Mouse (Mus musculus): ENCODE results near the gene Lmf1.

Lmf1 gene

DNA sequence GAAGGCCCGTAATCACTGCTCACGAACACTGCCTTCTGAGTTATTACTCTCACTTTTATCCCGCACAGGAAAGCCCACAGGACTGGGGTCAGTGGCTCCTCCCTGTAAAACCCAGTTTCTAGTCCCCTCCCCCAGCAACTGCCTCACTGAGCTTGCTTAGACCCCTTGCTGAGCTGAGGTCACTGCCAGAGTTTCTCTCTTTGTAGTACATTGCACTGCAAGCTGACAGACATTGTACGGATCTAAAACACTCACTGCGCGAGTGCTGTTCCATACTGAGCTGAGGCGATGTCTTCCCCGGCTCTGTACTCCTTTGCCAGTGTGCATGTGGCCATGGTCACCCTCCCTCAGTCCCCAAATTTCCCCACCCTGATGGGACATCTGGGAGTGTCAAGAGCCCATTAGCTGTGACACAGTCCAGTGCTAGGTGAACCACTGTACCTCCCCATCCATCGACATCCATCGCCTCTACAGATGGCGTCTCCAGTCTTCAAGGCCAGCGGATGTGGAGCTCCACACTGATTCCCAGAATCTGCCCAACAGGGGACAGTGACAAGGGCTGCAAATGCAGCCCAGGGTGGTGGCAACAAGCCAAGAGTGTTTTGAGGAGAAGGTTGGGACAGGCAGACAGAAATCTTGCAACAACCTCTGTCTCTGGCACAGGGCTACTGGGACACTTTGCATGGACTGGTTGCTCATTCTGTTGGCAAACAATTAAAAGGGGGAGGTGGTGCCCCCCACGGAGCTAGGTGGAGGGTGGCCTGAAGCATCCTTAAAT, 64.8 kb downstream of the Lmf1 start:
- peak; percentile 50 to 57 for DNase-seq

DNA sequence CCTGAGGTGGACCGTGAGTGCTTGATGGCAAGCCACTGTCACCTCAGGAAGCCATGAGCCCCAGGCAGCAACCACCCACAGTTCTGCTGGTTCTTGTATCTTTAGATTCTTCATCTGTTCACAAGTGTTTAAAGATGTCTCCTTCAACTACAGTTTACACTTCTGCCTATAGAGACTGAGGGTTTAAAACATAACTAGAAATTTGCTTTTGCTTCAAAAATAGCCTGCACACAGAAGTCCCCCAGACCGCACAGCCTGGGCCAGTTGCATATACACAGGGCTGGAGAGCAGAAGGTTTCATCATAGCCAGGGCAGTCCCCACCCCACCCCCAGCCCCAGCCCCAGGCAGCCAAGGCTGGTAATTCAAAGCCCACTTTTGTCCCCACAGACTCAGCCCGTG, 65.9 kb downstream of the Lmf1 start:
- no peak for DNase-seq

DNA sequence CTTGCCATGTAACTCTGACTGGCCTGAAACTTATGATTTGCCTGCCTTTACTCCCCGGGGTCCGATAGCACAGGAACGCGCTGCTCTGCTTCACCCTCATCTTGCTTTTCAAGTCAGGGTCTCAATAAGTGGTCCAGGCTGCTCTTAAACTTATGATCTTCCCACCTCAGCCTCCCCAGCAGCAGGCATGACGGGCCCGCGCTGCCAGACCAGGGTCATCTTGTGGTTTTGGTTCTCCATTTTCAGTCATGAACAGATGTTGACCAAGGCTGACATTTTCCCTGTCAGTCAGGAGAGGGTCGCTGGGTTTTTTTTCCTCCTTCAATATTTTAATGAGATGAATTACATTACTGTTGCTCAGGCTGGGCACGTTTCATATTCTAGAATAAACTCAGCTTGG, 66.8 kb downstream of the Lmf1 start:
- no peak for DNase-seq

DNA sequence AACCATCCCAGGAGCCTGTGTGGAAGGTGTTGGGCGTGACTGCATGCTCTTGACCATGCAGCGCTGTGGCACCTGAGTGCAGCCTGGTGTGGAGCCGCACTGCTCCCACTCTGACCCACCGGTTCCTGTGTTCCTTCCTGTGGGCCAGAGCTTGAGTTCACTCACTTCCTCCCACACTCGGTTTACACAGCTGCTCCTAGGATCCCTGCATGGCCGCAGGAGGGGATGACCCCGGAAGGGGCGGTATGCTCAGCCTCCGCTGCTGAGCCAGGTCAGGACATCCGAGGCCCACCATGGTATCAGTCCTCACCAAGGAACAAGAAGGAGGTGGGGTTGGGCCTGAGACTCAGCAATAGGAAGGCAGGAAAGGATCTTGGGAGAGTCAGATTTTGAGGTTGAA, 69.0 kb downstream of the Lmf1 start:
- no peak for DNase-seq

DNA sequence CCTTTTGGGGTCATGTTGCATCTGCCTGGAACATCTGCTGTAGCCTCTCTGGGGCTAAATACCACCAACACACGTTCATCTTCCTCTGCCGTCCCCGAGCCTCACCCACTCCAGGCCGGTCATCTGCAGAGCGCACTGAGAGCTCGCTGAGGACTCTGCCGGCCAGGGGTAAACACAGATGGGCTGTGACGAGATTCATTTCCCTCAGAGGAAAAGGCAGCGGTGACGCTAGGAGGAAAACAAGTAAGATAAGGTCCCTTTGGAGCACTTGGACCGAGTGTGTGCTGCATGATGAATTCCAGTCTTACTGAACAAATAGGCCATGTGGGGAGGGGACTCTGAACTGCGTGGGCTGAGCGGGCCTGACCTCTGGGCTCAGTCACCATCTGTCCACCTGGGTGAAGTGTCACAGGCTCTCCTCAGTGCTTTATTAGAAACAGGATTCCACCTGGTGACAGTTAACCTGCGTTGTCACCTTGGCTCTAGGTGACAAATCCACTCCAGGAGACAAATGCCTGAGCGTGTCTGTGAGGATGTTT, 69.9 kb downstream of the Lmf1 start:
- no peak for DNase-seq

DNA sequence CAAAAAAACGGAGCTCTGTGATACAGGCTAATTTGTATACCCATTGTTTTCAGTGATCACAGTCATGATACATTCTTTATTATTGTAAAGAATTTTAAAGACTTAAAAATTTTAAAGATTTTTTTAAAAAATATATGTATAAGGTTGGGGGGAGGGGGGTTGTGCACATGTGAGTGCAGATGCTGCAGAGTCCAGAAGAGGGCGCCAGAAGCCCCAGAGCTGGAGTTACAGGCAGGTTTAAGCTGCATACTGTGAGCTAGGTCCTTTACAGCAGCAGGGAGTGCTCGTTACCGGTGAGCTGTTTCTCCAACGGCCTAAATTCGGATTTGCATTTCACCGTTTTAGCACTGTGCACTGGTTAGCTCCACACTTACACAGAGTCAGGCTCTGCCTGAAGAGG, 71.8 kb downstream of the Lmf1 start:
- DNase-seq = no peak

DNA sequence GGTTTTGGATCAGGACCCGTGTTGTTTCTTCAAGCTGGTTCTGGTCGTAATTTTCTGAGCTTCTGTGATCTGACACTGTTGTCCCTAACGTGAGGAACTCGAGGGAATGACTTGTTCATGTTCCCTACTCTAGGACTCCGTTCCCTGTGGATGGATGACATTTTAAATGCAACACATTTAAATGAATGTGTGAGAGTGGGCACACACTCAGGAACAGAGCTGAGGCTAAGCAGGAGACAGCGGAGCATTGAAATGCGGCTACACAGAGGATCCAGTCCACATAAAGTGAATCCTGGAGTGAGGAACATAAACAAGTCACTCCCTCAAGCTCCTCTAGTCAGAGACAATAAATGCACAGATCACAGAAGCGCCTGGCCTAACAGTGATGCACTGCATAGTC, 73.4 kb downstream of the Lmf1 start:
- no peak for DNase-seq

DNA sequence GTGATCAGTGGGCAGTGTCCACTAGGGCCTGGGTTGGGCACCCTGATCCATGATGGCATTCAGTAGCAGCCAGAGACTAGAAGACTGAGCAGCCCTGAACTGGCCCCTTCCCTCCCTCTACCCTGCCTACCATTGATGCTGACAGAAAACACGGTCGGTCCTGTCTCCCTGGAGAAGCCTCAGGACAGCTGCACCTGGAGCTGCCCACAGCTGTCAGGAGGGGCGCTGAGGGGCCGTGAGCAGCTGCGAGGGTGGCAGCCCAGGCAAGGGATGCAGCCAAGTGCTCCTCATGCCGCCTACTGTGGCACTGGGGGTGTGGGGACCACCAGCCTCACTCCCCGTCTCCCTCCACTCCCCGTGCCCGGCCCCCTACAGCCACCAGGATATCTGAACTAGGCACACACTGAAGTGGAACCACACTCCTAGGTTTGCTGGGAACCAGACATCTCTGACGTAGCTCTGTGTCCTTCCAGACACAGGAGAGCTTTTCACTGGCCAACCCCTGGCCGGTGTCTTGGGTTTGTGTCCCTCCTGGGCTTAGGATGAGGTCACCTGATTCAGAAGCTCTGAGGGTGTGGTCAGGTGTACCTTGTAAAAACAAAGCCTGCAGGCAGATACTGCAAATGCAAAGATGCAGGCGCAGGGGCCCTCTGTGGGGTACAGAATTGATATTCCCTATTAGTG, 77.4 kb downstream of the Lmf1 start:
- no peak for DNase-seq

DNA sequence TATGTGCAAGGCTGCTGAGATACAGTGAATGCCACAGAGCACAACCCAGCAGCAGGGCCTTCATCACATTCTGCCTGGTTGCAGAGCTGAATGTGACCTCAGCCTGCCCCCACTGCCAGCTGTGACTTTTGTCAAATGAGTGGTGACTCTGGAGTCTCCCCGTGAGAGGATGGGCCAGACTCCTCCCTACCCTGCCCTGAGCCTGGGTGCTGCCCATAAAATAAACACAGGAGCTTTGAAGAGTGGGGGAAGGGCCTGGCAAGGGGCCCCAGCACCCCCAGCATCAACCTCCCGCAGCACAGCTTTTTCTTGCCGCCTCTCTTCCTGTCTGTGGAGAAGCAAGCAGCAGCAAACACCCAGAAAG, 77.9 kb downstream of the Lmf1 start:
- DNase-seq = no peak

DNA sequence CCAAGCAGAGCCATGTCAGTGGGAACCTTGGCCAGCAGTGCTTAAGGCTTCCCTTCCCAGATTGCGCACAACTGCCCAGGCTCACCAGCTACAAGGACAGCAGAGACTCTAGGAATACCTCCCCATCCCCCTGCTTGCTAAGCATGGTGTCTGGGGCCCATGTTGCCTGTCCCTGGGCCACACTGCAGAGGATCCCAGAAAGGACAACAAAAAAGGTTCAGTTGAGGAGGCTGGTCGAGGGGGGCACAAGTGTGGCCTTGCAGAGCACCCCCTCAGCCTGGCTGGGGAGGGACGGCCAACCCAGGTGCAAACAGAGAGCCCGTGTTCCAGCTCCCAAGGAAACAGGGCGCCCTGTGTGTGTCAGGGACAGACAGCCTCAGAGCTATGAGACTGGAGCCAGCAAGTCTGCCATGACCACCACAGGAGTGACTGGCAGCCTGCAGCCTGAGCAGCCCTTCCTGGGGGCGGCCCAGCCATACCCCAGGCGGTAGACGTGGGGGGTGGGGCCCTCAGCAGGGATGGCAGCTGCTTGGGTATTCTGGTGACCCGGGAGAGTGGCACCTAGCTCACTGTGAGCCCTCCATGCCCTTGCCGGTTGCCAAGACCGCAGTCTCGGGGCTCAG, 84.4 kb downstream of the Lmf1 start:
- DNase-seq = peak in 1 of 2 experiments; percentile 66

DNA sequence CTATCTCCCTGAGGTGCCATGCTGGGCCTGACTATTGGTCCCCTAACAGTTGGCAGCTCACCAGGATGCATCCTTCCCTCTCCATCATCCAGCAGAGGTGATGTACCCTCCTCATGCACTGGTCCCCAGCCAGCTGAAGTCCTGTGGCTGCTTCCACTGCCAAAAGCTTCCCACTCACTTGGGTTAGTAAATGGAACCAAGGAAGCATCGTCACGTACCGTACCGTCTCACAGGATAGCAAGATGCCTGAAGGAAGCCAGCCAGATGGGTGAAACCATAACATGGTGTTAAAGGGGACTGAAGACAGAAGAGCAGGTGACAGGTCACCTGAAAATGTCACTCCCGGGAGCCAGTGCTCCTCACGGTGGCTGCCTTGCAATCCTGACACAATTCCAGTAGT, 86.6 kb downstream of the Lmf1 start:
- DNase-seq = peak in 1 of 2 experiments; percentile 47

DNA sequence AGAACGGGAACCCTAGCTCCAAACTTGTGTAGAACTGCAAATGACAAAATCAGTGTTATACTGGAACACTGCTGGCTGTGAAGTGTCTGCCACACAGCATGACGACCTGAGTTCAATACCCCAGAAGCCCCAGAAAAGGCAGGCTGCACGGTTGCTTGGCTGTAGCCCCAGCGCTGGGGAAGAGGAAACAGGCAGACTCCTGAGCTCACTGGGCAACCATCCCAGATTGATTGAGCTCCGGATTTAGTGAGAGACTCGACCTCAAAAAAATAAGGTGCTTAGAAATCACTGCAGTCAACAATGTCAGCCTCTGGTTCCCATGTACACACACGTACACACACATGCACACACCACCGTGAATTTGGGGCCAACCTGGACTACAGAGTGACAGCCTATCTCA, 87.0 kb downstream of the Lmf1 start:
- DNase-seq = peak; percentile 59 to 66

DNA sequence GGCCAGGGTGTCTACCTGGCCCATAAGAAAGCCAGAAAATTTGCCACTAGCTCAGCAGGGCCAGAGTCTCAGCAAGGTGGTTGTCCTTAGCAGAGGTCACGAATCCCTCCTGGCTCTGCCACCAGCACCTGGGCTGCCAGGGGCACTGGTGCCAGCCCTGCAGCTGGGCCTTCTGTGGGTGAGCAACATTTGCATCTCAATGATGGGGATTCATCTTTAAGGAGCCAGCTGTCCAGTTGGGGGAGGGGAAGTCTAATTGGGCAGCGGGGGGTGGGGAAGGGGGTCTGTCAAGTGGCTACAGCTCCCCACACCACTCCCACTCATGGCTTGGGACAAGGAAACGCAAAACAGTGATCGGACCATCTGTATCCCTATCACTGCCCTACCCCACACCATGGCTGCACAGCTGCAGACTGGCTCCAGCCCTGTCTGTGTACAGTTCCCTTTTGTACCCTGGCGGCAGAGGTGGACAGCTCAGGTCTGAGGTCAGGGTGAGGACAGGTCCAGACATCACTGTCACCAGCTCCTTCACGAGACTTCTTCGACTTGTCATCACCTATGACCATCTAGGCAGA, 89.7 kb downstream of the Lmf1 start:
- peak; percentile 65 to 71 for DNase-seq

DNA sequence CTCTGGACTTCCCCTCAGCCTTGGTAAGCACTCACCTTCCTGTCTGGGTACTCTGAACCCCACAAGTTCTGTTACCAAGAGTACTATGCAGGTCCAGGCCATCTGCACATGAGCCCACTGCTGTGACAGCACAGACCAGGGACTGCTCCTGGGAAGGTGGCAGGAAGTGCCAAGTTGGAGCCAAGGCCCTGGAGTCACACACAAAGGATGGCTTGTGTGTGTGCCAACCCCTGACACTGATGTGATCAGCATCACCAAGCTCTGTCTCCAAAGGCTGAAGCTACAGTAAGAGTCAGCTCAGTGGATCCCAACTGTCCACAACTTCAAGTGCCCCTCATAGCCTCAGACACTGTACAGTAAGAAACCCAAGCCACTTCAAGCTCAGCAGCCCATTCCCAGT, 94.1 kb downstream of the Lmf1 start:
- peak in 1 of 2 experiments; percentile 48 for DNase-seq

DNA sequence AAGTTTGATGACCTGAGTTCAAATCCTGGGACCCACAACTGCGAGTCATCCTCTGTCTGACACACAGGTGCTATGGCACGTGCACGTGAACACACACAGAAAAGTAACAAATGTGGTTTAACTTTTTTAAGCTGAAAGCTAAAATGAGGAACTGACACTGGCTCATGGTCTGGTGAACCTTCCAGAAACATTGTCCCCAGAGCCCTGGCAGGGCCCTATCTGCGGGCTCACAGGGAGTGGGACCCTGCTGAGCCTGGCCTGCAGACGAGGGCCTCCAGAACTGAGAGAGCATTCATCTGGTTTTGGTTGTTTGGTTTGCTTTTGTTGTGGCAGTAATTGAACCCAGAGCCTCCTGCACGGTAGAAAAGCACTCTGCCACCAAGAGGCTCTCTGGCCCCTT, 99.1 kb downstream of the Lmf1 start:
- no peak for DNase-seq

DNA sequence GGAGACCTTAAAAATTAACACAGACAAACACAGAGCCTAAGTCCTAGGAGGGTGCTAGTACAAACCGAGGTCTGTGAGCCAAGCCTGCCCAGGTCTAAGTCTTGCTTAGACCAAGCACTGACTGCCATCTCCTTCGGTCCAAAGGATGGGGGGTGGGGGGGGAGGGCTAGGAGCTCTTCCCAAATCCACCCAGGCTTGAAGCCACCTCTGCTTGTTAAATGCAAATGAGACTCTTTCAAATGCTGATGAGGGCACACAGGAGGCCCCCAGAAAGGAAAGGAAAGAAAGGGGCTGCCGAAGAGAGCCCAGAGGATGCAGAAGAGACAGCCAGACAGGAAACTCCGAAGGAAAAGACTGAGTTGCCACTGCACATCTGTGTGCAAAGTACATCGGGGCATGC, 100.9 kb downstream of the Lmf1 start:
- no peak for DNase-seq

DNA sequence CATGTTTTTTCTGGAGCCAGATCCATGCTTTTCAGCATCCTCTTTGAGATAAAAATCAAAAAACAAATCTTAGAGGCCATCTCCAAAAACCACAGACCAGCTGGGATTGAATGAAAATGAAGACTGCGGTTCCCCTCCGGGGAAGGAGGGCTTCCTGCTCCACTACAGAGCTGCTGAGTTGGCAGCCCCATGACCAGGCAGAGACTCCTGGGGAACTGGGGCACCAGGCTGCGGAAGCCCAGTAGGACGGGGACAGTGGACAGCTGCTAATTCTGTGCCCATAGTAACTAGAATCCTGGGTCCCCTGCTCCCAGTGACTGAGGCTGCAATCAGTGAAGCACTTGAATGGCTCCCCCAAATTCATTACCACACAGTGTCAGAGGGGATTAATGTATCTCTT, 102.8 kb downstream of the Lmf1 start:
- DNase-seq = no peak

DNA sequence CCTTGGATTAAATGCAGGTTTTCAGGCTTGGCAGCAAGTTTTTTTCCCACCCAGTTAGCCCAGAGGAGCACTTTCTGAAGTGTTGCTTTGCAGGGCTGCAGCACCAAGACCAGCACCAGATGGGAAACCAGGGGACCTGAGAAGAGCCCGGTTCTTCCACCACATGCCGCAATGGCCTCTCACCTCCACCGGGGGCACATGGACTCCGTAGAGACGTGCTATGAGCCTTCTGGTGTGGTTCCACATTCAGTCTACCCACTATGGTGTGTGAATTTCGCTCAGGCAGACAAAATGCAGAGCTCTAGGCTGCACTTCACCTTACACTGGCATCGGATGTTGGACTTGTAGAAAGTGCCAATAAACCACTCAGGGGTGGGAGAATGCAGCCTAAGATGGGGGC, 107.4 kb downstream of the Lmf1 start:
- DNase-seq = peak; percentile 50 to 51

DNA sequence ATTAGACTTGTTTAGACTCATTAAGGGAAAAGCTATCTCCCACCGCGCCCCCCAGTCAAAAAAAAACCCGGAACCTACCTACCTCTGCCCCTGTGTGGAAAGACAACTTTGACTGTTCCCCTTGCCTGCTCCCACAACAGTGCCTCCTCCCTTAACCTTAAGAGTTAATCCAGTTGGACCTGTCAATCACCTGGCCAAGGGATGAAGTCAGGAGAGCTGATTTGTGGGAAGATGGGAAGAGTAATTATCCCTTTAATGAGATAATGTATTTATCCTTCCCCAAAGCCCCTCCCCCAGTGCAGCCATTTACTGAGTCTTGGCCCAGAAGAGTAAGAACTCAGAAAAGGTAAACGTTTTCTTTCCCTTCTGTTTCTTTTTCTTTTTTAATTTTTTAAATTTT, 110.0 kb downstream of the Lmf1 start:
- no peak for DNase-seq

DNA sequence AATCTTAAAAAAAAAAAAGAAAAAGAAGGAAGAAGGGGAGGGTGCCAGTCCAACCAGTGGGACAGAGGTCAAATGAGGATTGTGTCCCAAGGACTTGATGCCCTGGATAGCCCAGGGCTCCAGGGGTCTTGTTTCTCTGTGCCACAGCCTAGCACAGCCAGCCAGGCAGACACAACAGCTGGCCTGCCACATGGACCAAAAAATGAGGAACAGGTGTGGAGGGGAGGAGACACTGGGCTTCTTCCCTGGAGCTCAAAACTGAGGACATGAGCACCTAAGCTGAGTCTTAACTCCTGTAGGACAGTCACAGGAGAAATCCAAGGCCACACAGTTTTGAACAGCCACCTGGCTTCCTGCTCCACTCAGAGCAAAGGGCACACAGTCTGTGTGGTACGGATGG, 117.4 kb downstream of the Lmf1 start:
- DNase-seq = no peak

DNA sequence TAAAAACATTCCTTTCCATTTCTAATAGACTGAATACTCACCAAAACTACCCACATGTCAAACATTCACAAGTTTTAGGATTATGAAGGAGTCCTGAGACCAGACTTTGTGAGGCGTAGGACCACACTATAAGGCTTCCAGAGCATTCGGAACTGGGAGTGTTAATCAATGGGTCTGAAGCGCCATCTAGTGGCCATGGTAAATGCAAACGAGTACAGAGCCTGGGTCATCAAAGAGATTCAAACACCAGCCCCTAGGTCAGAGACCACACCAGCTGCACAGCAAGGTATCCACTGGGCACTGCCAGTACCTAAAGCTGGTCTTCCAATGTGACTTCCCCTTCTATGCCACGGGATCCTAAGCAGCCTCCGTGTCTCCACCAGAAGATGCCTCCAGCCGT, 119.6 kb downstream of the Lmf1 start:
- peak; percentile 90 to 92 for DNase-seq

DNA sequence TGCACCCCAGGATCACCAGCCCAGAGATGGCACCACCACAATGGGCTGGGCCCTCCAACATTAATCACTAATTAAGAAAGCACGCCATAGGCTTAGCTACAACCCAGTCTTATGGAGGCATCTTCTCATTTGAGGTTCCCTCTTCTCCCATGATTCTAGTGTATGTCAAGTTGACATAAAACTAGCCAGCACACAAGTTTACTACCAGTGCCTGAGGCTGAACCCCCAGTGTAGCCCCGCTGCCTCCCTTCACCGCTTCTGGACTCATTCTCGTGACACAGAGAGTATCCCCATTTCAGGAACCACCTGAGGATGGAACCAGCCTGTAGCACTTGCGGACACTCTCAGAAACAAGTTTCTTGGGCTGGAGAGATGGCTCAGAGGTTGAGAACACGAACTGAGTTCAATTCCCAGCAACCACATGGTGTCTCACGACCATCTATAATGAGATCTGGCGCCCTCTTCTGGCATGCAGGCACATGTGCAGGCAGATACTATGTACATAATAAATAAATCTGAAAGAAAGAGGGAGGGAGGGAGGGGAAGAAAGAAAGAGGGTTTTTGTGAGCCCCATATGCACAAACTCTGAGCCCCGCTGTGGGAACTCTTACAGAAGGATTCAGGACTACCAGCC, 122.1 kb downstream of the Lmf1 start:
- DNase-seq = no peak

DNA sequence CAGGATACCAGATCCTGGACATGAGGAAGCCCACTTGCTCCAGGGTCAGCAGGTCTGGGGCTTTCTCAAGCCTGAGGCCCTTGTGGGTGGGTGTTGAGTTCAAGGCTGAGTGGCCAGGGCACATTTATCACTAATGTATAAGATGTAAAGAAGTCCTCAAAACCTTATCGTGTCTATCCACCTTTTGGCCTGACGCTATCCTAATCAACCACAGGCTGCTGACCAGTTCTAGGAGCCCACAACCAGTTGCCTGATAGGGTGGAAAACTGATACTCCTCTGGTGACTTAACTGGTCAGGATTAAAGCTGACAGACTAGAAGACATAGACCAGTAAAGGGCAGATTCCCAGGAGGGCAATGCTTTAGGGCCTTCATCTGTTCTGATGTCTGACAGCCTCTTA, 131.1 kb downstream of the Lmf1 start:
- DNase-seq = no peak

All from cerebellum, postnatal 10 days (tissue).